Mouse (Mus musculus) limb, embryonic 12.5 days (tissue): ENCODE results near the gene Surf1. TPM values are rescaled to one million over a fixed set of nuclear protein-coding genes. Genes with fewer than 3 reads are reported as not detected.
A peak's percentile ranks its signal among the peaks of the same experiment; 100 is the strongest.

Source experiments
- ATAC-seq: fragments of 200-750 bp; cut with Nextera tagmentation; 2 replicates; pipeline ENCODE4 v1.8.0; 2017; ENCODE audit warnings: low read depth, moderate TSS enrichment; ENCODE audit not compliant: insufficient number of reproducible peaks, insufficient read depth, low FRiP score, low TSS enrichment
- H3K27ac ChIP-seq: fragments of 300-500 bp; sonication (generic); 2 replicates; pipeline ENCODE4 v1.5.1; 2016; ENCODE audit warnings: mild to moderate bottlenecking, moderate library complexity
- H3K27me3 ChIP-seq: fragments of 300-500 bp; sonication (generic); 2 replicates; pipeline ENCODE4 v1.6.1; 2016; ENCODE audit warnings: mild to moderate bottlenecking, moderate library complexity
- H3K36me3 ChIP-seq: fragments of 300-500 bp; sonication (generic); 2 replicates; pipeline ENCODE4 v1.6.1; 2016; ENCODE audit warnings: mild to moderate bottlenecking, moderate library complexity
- H3K4me1 ChIP-seq: fragments of 300-500 bp; sonication (generic); replicated peaks from 2 replicates; pipeline ENCODE4 v1.6.1; 2016
- H3K4me2 ChIP-seq: fragments of 300-500 bp; sonication (generic); 2 replicates; pipeline ENCODE4 v1.6.1; 2016; ENCODE audit warnings: mild to moderate bottlenecking, moderate library complexity
- H3K4me3 ChIP-seq: fragments of 300-500 bp; sonication (generic); replicated peaks from 2 replicates; pipeline ENCODE4 v1.5.1; 2016; ENCODE audit warnings: mild to moderate bottlenecking
- H3K9ac ChIP-seq: fragments of 300-500 bp; sonication (generic); replicated peaks from 2 replicates; pipeline ENCODE4 v1.6.1; 2016; ENCODE audit warnings: mild to moderate bottlenecking, moderate library complexity
- H3K9me3 ChIP-seq: fragments of 300-500 bp; sonication (generic); 2 replicates; pipeline ENCODE4 v1.6.1; 2016; ENCODE audit warnings: mild to moderate bottlenecking, moderate library complexity
- WGBS: fragments of 180-500 bp; shearing (Covaris S2); methylation state at CpG from one replicate; pipeline ENCODE4 v1.1.7; 2016; 5-methylcytosine and 5-hydroxymethylcytosine counted together
- polyA plus RNA-seq: library from polyadenylated mRNA; unstranded; fragments of >200 nt; fragmentation: Nextera tagmentation; extraction: Ambion mirVana; gene quantifications from 2 replicates; pipeline ENCODE4 v1.2.1, GENCODE M21; 2016

Surf1 gene
- polyA plus RNA-seq, 1 experiment from 2014 or later, result 54.2 TPM

DNA sequence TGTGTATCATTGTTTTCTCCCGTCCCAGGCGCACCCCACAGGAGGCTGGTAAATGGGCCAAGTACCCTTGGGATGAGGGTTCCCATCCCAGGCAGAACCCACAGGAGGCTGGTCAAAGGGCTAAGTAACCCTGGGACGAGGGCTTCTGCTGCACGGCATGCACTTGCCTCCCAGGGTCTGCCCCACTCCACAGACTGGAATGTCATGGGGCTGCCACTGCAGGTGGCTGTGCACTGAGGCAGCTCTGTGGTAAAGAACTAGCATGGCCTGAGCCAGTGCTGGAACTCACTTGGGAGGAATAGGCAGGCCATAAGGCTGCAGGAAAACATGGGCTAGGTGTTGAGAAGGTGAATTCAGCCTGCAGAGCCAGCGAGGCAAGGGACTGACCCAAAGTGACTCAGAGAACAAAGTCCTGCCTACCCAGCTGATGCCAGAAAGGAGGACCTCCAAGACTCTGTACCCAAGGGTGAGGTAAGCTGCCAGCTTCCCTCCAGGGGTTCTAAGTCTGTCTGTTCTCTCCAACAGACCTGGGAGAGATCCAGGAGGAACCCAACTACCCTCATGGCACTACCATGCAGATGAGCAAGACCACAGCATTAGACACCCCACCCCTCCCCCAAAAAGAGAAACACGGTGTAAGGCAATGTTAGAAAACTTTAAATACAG, 4.0 kb upstream of the Surf1 start:
- Histone ChIP-seq H3K4me2 (no peak overlapping the region), H3K36me3 (peaks cover 77% of the 10 kb centered on the region)
- 90% methylated on average over 6 of the region's 6 CpGs for WGBS

DNA sequence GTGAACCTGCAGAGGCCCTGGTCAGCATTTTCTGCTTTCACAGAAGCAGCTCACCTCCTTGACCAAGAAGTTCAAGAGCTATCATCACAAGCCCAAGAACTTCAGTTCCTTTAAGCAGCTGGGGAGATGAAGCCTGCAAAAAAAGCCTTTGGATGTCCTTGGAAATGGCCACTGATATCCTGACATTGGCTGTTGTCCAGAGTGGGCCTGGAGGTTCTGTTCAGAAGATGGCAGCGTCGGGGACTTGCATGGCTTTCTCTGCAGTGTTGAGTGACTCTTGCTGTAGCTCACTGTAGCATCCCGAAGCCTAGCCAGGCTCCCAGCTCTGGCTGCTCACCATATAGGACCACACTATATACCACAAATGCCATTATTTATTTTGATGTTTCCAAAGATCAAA, 3.4 kb upstream of the Surf1 start:
- Histone ChIP-seq H3K9ac (no peak overlapping the region), H3K4me3 (no peak overlapping the region), H3K9me3 (no peaks in the 10 kb centered on the region), H3K27me3 (no peaks in the 10 kb centered on the region), H3K27ac (no peak overlapping the region), H3K36me3 (peaks cover 71% of the 10 kb centered on the region), H3K4me1 (peaks cover 29% of the 10 kb centered on the region), H3K4me2 (no peak overlapping the region)
- no peak for ATAC-seq
- 87% methylated on average over 3 of the region's 3 CpGs for WGBS

More for the DNA sequence above, 4.0 kb upstream of the Surf1 start:
- Histone ChIP-seq H3K4me3 (no peak overlapping the region), H3K27ac (no peak overlapping the region), H3K9me3 (no peaks in the 10 kb centered on the region), H3K27me3 (no peaks in the 10 kb centered on the region), H3K9ac (no peak overlapping the region), H3K4me1 (peaks cover 23% of the 10 kb centered on the region)
- ATAC-seq, result no peak

DNA sequence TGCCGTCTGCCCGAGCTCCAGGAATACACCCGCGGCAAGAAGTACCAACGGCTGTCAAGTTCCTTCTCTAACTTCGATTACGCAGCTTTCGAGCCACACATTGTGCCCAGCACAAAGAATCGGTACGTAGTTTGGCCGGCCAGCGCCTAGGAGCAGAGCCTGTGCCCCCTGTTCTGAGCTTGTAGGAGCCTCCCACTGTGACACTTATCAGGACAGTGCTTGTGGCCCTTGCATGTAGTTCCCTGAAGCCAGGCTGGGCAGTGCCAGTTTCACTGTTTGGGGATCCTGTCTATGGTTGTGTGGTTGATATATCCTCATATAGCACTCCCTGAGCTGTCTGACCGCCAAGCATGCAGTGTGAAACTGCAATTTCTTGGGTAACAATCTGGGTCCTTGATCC, 408 bp upstream of the Surf1 start:
- H3K27ac ChIP-seq, result peak overlapping the region; percentile 69; the same call in 1 of the 2 replicates
- 2% methylated on average over 13 of the region's 13 CpGs for WGBS
- peak overlapping the region; percentile 81 for H3K9ac ChIP-seq
- H3K27me3 ChIP-seq, result no peaks in the 10 kb centered on the region
- peak overlapping the region; percentile 98 for H3K4me2 ChIP-seq
- H3K9me3 ChIP-seq, result no peaks in the 10 kb centered on the region
- H3K4me1 ChIP-seq, result peaks cover 44% of the 10 kb centered on the region
- peaks cover 71% of the 10 kb centered on the region for H3K36me3 ChIP-seq
- peak overlapping the region; percentile 76 for H3K4me3 ChIP-seq
- no peak for ATAC-seq

DNA sequence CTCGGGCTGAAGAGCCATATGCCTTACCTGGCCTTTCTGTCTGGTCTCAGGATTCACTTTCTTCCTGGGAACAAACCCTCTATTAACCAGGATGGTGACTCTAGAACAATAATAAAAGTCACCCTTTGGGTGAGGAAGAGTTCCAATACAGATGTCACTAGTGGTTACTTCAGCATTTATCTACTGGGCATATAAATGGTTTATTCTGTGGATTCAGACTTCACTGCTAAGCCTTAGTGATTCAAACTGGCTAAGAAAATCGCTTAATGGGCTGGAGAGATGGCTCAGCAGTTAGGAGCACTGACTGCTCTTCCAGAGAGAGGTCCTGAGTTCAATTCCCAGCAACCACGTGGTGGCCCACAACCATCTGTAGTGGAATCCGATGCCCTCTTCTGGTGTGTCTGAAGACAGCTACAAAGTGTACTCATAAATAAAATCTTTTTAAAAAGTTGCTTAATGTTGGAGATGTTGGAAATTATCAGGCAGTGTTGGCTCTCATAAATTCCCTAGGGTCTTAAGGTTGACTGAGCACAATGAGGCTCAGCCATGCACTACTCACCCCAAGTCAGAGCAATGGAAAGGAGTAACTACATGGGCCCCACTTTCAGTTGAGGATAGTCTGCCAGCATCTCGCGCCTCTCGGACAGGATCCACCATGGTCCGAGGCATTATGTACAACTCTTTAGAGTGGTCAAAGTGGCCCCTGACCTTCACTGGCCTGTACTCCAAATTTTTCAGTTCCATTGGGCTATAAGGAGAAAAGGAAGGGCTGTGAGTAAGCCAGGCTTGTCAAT, 2.0 kb downstream of the Surf1 start:
- peaks cover 50% of the 10 kb centered on the region for H3K4me1 ChIP-seq
- H3K36me3 ChIP-seq, result peaks cover 52% of the 10 kb centered on the region
- H3K9ac ChIP-seq, result no peak overlapping the region
- H3K9me3 ChIP-seq, result no peaks in the 10 kb centered on the region
- peak overlapping the region; percentile 98; the same call in 1 of the 2 replicates for H3K4me2 ChIP-seq
- no peak for ATAC-seq
- H3K4me3 ChIP-seq, result no peak overlapping the region
- WGBS, result 67% methylated on average over 8 of the region's 8 CpGs
- no peaks in the 10 kb centered on the region for H3K27me3 ChIP-seq
- no peak overlapping the region for H3K27ac ChIP-seq

DNA sequence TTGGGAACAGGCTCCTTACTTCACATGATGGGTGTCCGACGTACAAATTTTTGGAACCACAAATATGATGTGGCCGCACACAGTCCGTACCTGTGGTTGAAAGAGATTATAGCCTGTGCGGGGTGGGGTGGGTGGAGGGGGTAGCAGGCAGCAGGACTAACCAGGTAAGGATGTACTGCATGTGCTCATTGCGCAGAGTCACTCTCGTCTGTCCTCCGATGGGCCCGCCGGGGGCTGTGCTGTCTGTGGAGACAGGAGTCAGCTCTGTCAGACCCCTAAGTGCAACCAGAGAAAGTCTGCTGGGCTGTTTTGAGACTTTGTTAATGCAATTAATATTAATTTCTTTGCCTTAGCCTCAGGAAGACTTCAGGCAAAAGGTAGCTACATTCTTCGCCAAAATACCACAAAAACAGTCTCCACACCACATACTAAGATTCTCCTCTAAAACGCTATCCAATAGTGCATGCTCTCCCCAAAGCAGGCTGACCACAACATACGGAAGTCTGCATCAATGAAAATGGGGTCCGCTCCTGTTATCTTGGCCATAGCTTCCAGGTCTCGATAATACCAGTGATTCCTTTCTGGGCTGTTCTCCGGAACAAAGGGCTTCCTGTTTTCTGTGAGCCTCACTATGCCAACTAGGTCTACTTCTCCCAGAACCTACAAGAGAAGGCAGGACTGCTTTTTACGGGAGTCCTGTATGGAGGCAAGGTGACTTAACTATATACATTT, 2.7 kb downstream of the Surf1 start:
- Histone ChIP-seq H3K4me1 (peaks cover 57% of the 10 kb centered on the region), H3K27me3 (no peaks in the 10 kb centered on the region), H3K9ac (no peak overlapping the region), H3K4me2 (no peak overlapping the region), H3K9me3 (no peaks in the 10 kb centered on the region), H3K36me3 (peaks cover 47% of the 10 kb centered on the region), H3K4me3 (no peak overlapping the region), H3K27ac (no peak overlapping the region)
- WGBS, result 86% methylated on average over 17 of the region's 17 CpGs
- no peak for ATAC-seq

DNA sequence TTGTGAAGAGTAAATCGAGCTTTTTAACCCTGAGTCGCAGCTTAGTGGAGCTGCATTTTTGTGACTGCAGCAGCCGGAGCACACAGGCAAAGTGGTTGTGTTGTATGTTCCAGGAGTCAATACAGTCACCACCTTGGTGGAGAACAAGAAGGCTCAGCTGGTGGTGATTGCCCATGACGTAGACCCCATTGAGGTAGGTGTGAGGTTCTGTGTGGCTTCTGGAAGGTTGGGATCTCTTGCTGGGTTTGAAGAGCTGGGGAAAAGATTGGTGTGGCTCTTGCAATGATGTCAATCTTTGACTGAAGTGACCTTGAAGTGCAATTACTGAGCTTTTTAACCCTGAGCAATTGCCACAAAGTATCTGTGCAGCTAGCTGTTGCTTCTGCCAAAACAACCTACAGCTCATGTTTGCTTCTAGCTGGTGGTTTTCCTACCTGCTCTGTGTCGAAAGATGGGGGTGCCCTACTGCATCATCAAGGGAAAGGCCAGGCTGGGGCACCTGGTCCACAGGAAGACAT, 4.0 kb downstream of the Surf1 start:
- no peak for ATAC-seq
- peaks cover 52% of the 10 kb centered on the region for H3K4me1 ChIP-seq
- peak overlapping the region; percentile 97 for H3K9ac ChIP-seq
- H3K27me3 ChIP-seq, result no peaks in the 10 kb centered on the region
- WGBS, result 71% methylated on average over 5 of the region's 5 CpGs
- peaks cover 50% of the 10 kb centered on the region for H3K36me3 ChIP-seq
- H3K4me2 ChIP-seq, result peak overlapping the region; percentile 100
- H3K9me3 ChIP-seq, result no peaks in the 10 kb centered on the region
- H3K4me3 ChIP-seq, result peak overlapping the region; percentile 85
- peak overlapping the region; percentile 95; the same call in 1 of the 2 replicates for H3K27ac ChIP-seq

DNA sequence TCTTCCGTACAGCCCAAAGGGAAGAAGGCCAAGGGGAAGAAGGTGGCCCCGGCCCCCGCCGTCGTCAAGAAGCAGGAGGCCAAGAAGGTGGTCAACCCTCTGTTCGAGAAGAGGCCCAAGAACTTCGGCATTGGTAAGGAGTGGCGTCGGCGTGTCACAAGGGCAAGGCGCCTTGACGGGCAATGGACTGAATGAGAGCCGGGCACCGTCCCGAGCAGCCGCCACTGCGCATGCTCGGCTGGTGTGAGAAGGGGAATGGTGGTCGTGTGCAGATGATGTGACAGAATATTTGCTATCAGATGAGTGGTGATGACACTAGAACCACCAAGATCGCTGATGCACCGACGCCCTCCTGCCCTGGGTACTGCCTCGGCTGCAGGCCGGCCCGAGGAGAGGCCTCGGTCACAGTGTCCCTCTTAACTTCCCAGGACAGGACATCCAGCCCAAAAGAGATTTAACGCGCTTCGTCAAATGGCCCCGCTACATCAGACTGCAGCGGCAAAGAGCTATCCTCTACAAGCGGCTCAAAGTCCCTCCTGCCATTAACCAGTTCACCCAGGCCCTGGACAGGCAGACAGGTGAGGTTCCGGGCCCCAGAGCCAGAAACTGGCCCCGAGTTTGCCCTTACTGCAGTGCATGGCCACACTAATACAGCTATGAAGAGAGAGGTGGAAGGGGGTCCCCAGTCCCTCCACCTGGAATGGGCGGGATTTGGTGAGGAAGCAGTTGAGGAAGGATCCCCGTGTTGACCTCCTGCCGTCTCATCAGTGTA, 5.2 kb downstream of the Surf1 start:
- H3K4me2 ChIP-seq, result peak overlapping the region; percentile 100
- no peaks in the 10 kb centered on the region for H3K9me3 ChIP-seq
- WGBS, result under 1% methylated on average over 37 of the region's 37 CpGs
- H3K36me3 ChIP-seq, result peaks cover 62% of the 10 kb centered on the region
- H3K4me1 ChIP-seq, result peaks cover 45% of the 10 kb centered on the region
- no peaks in the 10 kb centered on the region for H3K27me3 ChIP-seq
- H3K27ac ChIP-seq, result peak overlapping the region; percentile 95
- peak overlapping the region; percentile 97 for H3K9ac ChIP-seq
- ATAC-seq, result no peak
- H3K4me3 ChIP-seq, result peak overlapping the region; percentile 85

DNA sequence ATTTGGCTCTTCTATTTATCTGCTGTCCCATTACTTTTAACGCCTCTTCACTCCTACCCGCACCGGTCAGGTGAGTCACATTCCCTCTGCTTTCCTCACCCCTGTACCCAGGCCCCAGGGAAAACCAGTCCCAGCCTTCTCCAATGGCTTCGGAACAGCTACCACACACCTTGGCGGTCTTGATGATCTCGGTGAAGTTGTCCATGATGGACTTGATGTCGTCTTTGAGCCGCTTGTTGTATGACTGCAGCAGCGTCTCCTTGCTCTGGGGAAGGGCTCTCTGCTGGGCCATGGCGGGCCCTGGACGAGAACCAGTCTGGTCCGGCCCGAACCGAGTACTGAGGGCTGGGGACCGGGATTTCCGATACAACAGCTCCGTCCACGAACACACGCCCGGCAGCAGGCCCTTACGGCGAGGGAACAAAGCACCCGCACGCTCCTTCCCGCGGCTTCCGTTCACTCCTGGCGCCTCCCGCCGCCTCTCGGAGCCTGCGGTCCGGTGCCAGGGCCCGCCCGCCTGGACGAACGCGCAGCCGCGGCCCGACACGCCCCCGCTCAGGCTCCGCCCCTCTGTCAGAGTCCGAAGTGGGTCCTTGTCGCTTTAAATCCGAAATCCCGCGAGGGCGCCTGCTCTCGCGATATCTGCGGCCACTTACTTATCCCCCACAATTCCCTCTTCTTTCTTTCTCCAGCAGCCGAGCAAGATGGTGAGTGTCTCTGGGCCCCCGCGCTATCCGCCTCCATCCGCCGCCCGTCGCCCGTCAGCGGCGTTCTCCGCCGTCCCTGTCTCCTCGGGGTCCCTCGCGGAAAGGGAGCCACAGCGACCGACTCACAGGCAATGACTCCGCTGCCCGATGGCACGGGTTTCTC, 6.0 kb downstream of the Surf1 start, which contains the start of the genes Med22 and Rpl7a:
Gene Med22, minus strand, starts transcription at position 554 of the 870 bp plus-strand sequence.
Gene Rpl7a, plus strand, starts transcription at position 641 of the 870 bp plus-strand sequence.
- Histone ChIP-seq H3K36me3 (peaks cover 70% of the 10 kb centered on the region), H3K4me2 (peak within 1 kb of the TSS; percentile 100), H3K4me1 (peaks cover 39% of the 10 kb centered on the region), H3K9me3 (no peaks in the 10 kb centered on the region), H3K9ac (peak within 1 kb of the TSS; percentile 97), H3K27ac (peak within 1 kb of the TSS; percentile 95), H3K4me3 (peak within 1 kb of the TSS; percentile 85), H3K27me3 (no peaks in the 10 kb centered on the region)
- peak; percentile 84 for ATAC-seq
- under 1% methylated on average over 74 of the region's 74 CpGs for WGBS

DNA sequence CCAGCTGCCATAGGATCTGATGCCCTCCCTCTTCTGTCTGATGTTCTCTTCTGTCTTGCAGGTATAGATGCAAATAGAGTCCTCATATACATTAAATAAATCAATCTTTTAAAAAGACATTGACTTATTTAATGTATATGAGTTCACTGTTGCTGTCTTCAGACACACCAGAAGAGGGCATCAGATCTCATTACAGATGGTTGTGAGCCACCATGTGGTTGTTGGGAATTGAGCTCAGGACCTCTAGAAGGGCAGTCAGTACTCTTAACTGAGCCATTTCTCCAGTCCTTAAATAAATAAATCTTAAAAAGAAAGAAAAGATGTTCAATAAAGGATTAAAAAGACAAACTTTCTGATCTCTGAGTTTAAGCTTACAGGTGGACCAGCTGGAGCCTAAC, 6.9 kb downstream of the Surf1 start:
- Histone ChIP-seq H3K9me3 (no peaks in the 10 kb centered on the region), H3K4me3 (peak overlapping the region; percentile 85), H3K27ac (peak overlapping the region; percentile 95; the same call in 1 of the 2 replicates), H3K9ac (peak overlapping the region; percentile 97), H3K4me1 (peaks cover 31% of the 10 kb centered on the region), H3K27me3 (no peaks in the 10 kb centered on the region), H3K36me3 (peaks cover 75% of the 10 kb centered on the region), H3K4me2 (peak overlapping the region; percentile 100)
- no peak for ATAC-seq
